Mouse (Mus musculus) G1E (cell line): ENCODE data around the gene Gm4969. TPM values are rescaled to one million over a fixed set of nuclear protein-coding genes. Genes with fewer than 3 reads are reported as not detected.
A peak's percentile ranks its signal among the peaks of the same experiment; 100 is the strongest.

ENCODE experiments used
- ATAC-seq: 2 replicates; pipeline ENCODE4 v1.8.0; 2016; ENCODE audit warnings: mild to moderate bottlenecking; ENCODE audit not compliant: insufficient number of reproducible peaks, poor library complexity, low FRiP score, severe bottlenecking; ENCODE audit errors: extremely low read depth
- DNase-seq: peaks from one replicate; pipeline ENCODE4 v3.0.0; 2012; ENCODE audit warnings: low spot score
- H3K27me3 ChIP-seq: 2 replicates; pipeline ENCODE4 v1.6.1; 2012; ENCODE audit warnings: mild to moderate bottlenecking, low read length, inconsistent platforms; ENCODE audit not compliant: insufficient read depth
- H3K36me3 ChIP-seq: replicated peaks from 2 replicates; pipeline ENCODE3; 2012; ENCODE audit warnings: mild to moderate bottlenecking, inconsistent platforms
- H3K4me1 ChIP-seq: 2 replicates; pipeline ENCODE4 v1.6.1; 2012; ENCODE audit warnings: low read depth, low read length, inconsistent platforms, mixed read lengths; ENCODE audit not compliant: insufficient read depth
- H3K4me3 ChIP-seq: 2 replicates; pipeline ENCODE4 v1.5.1; 2012; ENCODE audit warnings: low read depth, mild to moderate bottlenecking, inconsistent platforms, low read length, moderate library complexity, mixed read lengths
- H3K9me3 ChIP-seq: replicated peaks from 2 replicates; pipeline ENCODE4 v1.6.1; 2012; ENCODE audit warnings: inconsistent platforms
- CTCF ChIP-seq: IDR thresholded peaks from 2 replicates; pipeline ENCODE4 v1.5.1; 2012; ENCODE audit warnings: low read depth, low read length, inconsistent platforms, mixed read lengths
- GATA1 ChIP-seq: IDR thresholded peaks from 2 replicates; pipeline ENCODE4 v1.6.1; 2012; ENCODE audit warnings: borderline replicate concordance, low read length, inconsistent platforms, mixed read lengths
- GATA2 ChIP-seq: IDR thresholded peaks from 2 replicates; pipeline ENCODE4 v1.6.1; 2012; ENCODE audit warnings: low read depth, low read length, inconsistent platforms, borderline replicate concordance
- POLR2AphosphoS5 ChIP-seq: IDR thresholded peaks from 2 replicates; pipeline ENCODE4 v1.6.1; 2012; ENCODE audit warnings: low read depth, low read length, inconsistent platforms; ENCODE audit not compliant: insufficient replicate concordance
- TAL1 ChIP-seq: conservative IDR thresholded peaks from 2 replicates; pipeline ENCODE4 v1.6.1; 2012; ENCODE audit warnings: low read depth, low read length, inconsistent platforms, mixed read lengths
- polyA plus RNA-seq: library from polyadenylated mRNA; stranded (reverse); fragments of >175 nt; gene quantifications from 2 replicates; pipeline ENCODE4 v1.2.3, GENCODE M21; 2012
- total RNA-seq, 2 experiments: library from RNA; stranded (forward) in 1 of 2; stranded (reverse) in 1 of 2; fragments of 200-1000 nt in 1 of 2; fragments of >200 nt in 1 of 2; fragmentation: Nextera tagmentation in 1 of 2; gene quantifications; 2 replicates each; pipeline ENCODE4 v1.2.3; 2014 to 2017

Gene Gm4969
- total and polyA plus RNA-seq, 3 experiments = 0.05 TPM; not detected in 2

DNA sequence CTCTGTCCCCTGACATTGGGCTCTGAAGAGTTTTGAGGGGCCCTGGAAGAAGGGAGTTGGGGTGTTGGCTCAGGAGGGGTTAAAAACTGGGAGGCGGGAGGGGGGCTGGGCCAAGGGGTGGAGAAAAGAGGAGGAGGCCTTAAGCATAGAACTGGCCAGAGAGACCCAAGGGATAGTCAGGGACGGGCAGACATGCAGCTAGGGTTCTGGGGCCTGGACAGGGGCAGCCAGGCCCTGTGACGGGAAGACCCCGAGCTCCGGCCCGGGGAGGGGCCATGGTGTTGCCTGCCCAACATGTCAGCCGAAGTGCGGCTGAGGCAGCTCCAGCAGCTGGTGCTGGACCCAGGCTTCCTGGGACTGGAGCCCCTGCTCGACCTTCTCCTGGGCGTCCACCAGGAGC, 34.5 kb downstream of the Gm4969 start, which contains the start of gene Dmpk:
TSS of gene Dmpk (plus strand) at position 149 of the 400 bp plus-strand sequence.
- ATAC-seq (no peak), DNase-seq (no peak)
- Histone ChIP-seq H3K4me1 (peaks cover 90% of the 10 kb centered on the region), H3K9me3 (no peaks in the 10 kb centered on the region), H3K27me3 (no peaks in the 10 kb centered on the region; the same call in 1 of the 2 replicates), H3K4me3 (no peak within 1 kb of the TSS; the same call in 1 of the 2 replicates), H3K36me3 (peaks cover 92% of the 10 kb centered on the region)
- no peak for TF ChIP-seq GATA1
- no peak for TF ChIP-seq TAL1
- no peak for TF ChIP-seq POLR2AphosphoS5
- no peak for TF ChIP-seq GATA2
- TF ChIP-seq CTCF = no peak

DNA sequence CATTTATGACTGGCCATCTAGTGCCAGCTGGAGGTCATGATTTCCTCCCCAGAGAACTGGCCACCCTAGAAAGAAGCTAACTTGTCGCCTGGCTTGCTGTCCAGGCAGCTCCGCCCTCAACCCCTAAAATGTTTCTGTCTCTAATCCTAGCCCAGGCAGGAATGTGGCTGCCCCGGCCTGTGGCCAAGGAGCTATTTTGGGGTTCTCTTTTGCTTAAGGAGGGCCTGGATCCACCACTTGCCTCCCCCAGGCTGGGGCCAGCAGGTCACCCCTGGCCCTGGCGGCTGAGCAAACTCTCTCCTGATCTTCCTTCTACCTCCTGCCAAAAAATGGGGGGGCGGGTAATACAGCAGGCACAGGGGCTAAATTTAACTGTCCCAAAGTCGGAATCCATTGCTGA, 35.1 kb downstream of the Gm4969 start:
- H3K36me3 ChIP-seq = peaks cover 92% of the 10 kb centered on the region
- peaks cover 90% of the 10 kb centered on the region for H3K4me1 ChIP-seq
- DNase-seq (no peak), ATAC-seq (no peak)
- H3K9me3 ChIP-seq = no peaks in the 10 kb centered on the region
- no peak overlapping the region for H3K4me3 ChIP-seq
- no peaks in the 10 kb centered on the region; the same call in 1 of the 2 replicates for H3K27me3 ChIP-seq
- no peak for TF ChIP-seq CTCF
- no peak for TF ChIP-seq GATA2
- no peak for TF ChIP-seq POLR2AphosphoS5
- TF ChIP-seq GATA1 = no peak
- TF ChIP-seq TAL1 = no peak

DNA sequence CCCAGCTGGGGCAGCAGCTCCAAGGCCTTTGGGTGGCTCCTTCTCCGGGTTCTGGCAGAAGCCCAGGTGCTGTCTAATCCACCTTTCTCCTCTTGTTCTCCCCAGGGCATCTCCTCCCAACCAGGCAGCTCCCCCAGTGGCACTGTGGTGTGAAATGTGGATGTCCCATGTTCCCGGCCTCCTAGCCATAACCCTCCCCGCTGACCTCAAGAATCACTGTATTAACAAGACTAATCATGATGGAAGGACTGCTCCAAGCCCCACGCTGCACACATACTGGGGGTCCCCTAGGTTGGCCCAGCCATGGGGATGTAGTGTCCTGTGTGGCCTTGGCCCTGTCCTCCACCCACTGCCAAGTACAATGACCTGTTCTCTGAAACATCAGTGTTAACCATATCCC, 36.0 kb downstream of the Gm4969 start:
- Histone ChIP-seq H3K27me3 (no peaks in the 10 kb centered on the region; the same call in 1 of the 2 replicates), H3K4me1 (peaks cover 90% of the 10 kb centered on the region), H3K36me3 (peaks cover 89% of the 10 kb centered on the region), H3K9me3 (no peaks in the 10 kb centered on the region), H3K4me3 (no peak overlapping the region)
- TF ChIP-seq POLR2AphosphoS5 (no peak), GATA1 (no peak), CTCF (no peak)
- DNase-seq (no peak), ATAC-seq (no peak)

DNA sequence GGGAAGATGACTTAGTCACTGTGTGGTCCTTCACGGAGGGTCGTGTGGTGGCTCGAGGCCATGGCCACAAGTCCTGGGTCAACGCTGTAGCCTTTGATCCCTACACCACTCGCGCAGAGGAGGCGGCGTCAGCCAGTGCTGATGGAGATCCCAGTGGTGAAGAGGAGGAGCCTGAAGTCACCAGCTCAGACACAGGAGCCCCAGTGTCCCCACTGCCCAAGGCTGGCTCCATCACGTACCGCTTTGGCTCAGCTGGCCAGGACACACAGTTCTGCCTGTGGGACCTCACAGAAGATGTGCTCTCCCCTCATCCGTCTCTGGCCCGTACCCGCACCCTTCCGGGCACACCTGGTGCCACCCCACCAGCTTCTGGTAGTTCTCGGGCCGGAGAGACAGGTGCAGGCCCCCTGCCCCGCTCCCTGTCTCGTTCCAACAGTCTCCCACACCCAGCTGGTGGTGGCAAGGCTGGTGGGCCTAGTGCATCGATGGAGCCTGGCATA, 37.7 kb downstream of the Gm4969 start:
- TF ChIP-seq POLR2AphosphoS5 (no peak), GATA1 (no peak), GATA2 (no peak), TAL1 (no peak), CTCF (no peak)
- ATAC-seq (no peak), DNase-seq (no peak)
- peak overlapping the region; percentile 11; the same call in 1 of the 2 replicates for H3K4me3 ChIP-seq
- peaks cover 77% of the 10 kb centered on the region for H3K36me3 ChIP-seq
- H3K27me3 ChIP-seq = no peaks in the 10 kb centered on the region; the same call in 1 of the 2 replicates
- peaks cover 82% of the 10 kb centered on the region for H3K4me1 ChIP-seq
- no peaks in the 10 kb centered on the region for H3K9me3 ChIP-seq

DNA sequence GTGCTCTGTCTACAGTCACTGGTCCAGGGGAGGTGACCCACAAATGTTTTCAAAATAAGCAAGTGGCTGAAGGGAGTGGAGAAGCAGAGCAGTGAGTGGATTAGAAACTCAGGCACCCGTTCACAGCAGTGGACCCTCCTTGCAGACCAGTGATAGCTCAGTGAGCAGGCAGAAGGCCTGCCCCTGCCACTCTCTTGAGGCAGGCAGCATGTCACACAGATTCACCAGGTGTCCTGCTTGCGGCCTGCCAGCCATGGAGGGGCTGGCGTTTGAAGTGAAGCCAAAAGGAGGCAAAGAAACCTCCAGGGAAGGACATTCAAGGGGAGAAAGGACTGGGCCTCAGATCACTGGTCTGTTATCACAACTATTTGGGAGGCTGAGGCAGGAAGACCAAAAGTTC, 39.4 kb downstream of the Gm4969 start:
- ATAC-seq = no peak
- no peaks in the 10 kb centered on the region; the same call in 1 of the 2 replicates for H3K27me3 ChIP-seq
- no peak for DNase-seq
- H3K4me1 ChIP-seq = peaks cover 76% of the 10 kb centered on the region
- no peak overlapping the region; the same call in 1 of the 2 replicates for H3K4me3 ChIP-seq
- no peaks in the 10 kb centered on the region for H3K9me3 ChIP-seq
- TF ChIP-seq CTCF (no peak), GATA2 (no peak), GATA1 (no peak), TAL1 (no peak), POLR2AphosphoS5 (no peak)
- peaks cover 62% of the 10 kb centered on the region for H3K36me3 ChIP-seq

DNA sequence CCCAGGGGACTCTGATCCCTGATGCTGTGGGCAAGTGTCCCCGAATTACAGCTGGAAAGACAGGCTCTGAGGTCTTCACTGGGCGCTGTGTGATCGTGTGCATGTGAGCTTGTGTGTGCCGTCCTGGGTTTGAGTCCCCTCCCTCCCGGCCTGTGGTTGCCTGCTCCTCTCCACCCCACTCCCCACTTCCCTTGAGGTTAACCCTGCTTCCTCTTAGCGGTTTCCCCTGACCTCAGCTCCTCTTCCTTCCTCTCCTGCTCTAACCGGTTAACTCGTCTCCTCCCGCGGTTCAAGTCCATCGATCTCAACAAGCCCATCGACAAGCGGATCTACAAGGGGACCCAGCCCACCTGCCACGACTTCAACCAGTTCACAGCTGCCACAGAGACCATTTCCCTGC, 40.4 kb downstream of the Gm4969 start:
- DNase-seq (peak; percentile 75), ATAC-seq (peak; percentile 63)
- TF ChIP-seq TAL1 (no peak), GATA1 (no peak), GATA2 (no peak), POLR2AphosphoS5 (no peak)
- Histone ChIP-seq H3K4me3 (peak overlapping the region; percentile 81), H3K9me3 (no peaks in the 10 kb centered on the region), H3K36me3 (peaks cover 52% of the 10 kb centered on the region), H3K27me3 (no peaks in the 10 kb centered on the region; the same call in 1 of the 2 replicates), H3K4me1 (peaks cover 68% of the 10 kb centered on the region)

DNA sequence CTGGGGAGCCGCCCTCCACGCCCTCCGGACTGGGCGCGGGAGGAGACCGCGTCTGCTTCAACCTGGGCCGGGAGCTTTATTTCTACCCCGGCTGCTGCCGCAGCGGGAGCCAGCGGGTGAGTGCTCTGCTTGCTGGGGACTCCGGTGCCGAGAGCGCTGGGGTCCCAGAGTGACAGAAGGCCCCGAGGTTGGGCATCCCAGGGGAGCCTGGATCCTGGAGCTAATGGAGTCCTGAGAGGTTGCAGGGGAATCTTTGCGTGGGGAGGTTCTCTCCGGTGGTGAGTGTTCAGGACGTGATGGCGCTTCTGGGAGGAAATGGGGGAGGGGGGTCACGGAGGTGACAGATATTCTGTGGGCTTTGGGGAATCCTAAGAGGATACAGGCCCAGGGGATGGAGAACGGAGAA, 41.6 kb downstream of the Gm4969 start:
- H3K27me3 ChIP-seq = peaks cover 2% of the 10 kb centered on the region; the same call in 1 of the 2 replicates

More for the DNA sequence above, 41.6 kb downstream of the Gm4969 start:
- H3K4me3 ChIP-seq = peak overlapping the region; percentile 81
- H3K4me1 ChIP-seq = peaks cover 61% of the 10 kb centered on the region
- H3K9me3 ChIP-seq = no peaks in the 10 kb centered on the region
- peak; percentile 30 for DNase-seq
- TF ChIP-seq GATA2 (no peak), POLR2AphosphoS5 (no peak), CTCF (no peak), TAL1 (no peak), GATA1 (no peak)
- ATAC-seq = no peak
- H3K36me3 ChIP-seq = peaks cover 40% of the 10 kb centered on the region
